Mouse (Mus musculus) cerebellum, adult 11 months (tissue): ENCODE measurements around the gene Srpk1.

Experiments
- DNase-seq: peaks from one replicate; pipeline ENCODE4 v3.0.0; 2022

Srpk1 gene

GRCm38 (mm10) chr17:28622300-28622759 is at the start of gene Srpk1:
Gene Srpk1, minus strand, starts transcription at chr17:28622709.
- DNase-seq: peak; percentile 90

DNA sequence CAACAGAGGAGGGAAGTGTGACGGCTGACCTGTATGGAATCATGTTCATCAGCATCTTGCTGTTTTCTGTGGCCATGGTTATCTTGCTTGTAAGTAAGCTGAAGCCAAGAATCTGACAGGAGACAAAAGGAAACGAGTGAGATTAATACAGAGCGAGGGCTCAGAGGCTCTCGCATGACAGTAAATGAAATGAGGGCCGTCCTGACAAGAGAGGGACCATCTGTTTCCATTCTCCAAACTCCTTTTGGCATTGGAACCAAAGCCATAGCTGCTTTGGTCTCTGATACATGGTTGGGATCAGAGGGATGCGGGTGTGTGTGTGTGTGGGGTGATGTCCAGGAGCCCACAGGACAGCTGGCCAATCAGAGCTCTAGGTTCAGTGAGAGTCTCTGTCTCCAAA is 37.1 kb upstream of the Srpk1 start:
- DNase-seq: no peak

DNA sequence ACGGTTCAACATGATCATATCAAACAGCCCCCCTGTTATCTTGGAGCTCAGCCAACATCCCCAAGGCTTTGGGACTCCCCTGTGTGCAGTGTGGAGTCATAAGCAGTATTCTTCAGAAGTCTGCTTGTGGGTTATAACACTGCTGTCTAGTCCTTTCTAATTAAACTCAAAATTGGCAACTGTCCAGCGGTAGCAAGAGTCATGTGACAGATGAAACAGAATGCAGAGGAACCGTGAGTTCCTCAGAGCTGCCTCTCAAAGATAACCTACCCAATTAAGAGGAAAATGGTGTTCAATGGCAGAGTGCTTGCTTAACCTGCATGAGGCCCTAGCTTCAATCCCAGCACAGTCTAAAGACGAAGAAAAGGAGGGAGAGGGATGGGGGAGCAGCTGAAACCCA is 35.4 kb upstream of the Srpk1 start:
- no peak for DNase-seq

GRCm38 (mm10) chr17:28650268-28650667 is 27.8 kb upstream of the Srpk1 start:
- no peak for DNase-seq

DNA sequence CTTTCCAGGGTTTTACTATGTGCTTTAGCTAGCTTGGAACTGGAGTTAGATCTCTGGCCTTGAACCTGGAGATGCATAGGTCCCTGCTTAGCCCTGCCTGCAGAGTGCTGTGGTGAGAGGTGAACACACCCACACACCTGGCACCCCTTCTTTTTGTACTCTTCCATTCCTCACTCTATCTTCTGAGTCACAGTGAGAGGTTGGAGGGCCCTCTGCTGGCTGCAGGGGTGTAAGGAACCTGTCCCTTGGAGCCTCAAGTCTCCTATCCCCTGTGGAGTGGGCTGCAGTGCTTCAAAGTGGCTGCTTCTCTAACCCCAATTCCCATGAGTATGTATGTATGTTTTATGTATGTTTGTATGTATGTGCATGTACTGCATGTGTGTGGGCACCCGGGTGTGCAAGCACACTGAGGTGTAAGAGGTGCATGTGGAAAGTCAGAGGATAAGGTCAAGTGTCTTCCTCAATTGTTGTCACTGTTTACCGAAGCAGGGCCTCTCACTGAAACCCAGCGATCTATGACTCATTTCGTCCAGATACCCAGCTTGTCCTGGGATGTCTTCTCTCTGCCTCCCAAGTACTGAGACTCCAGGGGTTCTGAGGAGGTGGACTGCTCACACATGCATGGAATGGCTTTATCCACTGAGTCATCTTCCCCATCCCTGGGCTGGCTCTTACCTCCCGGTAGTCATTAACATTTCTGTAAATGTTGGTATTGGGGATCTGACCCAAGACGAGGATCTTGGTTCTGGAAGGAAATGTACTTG is 26.3 kb upstream of the Srpk1 start:
- DNase-seq: peak; percentile 12

DNA sequence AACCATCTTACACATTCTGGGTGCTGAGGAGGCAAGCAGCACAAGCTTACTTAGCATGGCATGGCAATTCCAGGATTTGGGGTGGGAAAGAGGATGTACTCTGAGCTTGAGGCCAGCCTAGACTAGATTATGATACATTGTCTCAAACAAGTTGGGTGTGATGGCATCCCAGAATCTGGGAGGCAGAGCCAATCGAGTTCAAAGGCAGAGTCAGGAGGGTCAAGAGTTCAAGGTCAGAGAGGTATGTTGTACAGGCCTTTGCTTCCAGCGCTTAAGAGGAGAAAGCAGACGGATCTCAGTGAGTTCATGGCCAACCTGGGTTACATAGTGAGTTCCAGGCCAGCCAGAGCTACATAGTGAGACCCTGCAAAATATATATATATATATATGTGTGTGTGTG is 23.7 kb upstream of the Srpk1 start:
- no peak for DNase-seq

DNA sequence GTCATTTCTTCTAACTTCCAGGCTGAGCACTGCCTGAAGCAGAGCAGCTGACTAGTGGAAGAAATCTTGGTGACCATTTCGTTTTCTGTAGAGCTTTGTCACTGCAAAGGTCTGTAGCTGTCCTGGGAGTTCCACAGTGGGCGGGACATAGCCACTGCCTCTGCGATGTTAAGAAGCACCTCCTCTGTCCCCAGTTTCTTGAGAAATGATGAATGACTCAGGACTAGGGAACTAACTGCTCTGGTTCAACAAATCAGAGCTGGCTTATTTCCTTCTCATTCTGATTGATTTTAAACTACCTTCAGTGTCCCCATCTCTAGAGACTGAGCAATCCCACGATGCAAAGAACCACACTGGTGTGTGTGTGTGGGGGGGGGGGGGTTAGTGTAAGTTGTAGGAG is 21.6 kb upstream of the Srpk1 start:
- DNase-seq: no peak

GRCm38 (mm10) chr17:28643697-28644096 is 21.2 kb upstream of the Srpk1 start:
- DNase-seq: no peak

DNA sequence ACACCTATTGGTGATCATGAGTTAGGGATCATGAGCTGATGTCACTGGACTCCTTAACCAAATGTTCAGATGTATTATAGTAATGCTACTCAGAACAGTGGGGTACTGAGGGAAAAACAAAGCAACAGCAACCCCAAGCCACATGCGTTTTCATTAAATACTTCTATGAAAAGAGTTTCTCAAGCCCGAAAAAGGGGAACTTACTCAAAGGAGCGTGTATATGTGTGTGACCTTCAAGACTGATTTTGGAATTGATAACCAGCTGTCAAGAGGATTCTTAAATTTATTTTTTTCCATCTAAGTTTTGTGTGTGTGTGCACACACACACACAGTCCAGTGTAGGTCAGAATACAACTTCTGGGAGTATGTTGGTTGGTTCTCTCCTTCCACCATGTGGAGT is 17.6 kb upstream of the Srpk1 start:
- DNase-seq: no peak

DNA sequence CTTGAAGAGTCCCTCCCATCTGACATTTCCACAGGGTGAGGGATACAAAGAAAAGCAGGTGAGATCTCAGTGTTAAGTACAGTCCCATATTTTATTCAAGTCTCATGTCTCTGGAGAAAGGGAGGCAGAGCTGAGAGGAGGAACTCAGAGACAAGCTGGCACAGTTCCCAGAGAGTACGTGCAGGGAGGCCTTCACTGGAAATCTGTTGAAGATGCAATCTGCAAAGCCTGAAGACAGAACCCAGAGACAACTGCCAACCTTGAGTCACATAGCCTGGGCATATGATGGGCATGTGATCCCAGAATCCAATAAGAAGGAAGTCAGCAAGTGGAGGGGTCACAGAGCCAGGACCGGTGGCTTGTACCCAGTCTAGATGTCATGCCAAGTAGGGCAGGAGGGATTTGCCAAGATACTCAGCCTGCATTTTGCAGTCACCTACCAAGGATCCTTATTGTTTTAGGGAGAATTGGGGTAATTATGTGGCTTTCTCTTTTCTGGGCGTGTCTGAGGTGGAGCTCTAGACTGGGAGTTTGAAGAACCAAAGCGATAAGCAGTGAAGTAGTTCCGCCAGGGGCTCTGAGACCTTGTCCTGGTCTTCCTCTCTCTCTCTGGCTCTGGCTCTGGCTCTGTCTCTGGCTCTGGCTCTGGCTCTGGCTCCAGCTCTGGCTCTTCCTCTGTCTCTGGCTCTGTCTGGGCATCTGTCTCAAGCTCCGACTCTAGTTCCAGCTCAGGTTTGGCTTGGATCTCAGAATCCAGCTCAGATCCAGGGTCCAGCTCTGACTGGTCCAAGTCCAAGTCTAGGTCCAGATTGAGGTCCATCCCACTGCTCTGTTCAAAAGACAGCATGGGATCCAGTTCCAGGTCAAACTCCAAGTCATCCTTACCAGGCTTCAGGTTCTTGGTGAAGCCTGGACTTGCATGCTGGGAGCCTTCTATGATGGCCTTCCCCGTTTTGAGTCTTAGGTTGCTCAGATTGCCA is 15.5 kb upstream of the Srpk1 start:
- DNase-seq: no peak

DNA sequence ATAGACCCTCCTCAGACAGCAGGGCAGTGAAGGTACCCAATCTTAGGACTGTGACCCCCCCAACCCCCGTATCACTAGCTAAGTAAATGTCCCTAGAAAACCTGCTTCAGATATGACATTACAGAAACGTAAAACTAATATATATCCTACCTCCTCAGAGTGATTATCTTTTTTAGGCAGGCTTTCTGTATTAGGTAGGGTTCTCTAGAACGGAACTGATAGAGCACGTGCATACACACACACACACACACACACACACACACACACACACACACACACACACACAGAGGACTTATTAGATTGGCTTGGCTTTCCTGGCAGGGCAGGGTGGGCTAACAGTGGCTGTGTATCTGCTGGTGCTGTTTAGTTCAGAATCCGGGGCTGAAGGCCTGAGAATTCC is 13.3 kb upstream of the Srpk1 start:
- DNase-seq: no peak

- no peak for DNase-seq
Observed at GRCm38 (mm10) chr17:28629125-28629524, 6.6 kb upstream of the Srpk1 start.

GRCm38 (mm10) chr17:28628248-28629124 is 6.0 kb upstream of the Srpk1 start:
- no peak for DNase-seq

GRCm38 (mm10) chr17:28626937-28627336 is 4.4 kb upstream of the Srpk1 start:
- DNase-seq: no peak

DNA sequence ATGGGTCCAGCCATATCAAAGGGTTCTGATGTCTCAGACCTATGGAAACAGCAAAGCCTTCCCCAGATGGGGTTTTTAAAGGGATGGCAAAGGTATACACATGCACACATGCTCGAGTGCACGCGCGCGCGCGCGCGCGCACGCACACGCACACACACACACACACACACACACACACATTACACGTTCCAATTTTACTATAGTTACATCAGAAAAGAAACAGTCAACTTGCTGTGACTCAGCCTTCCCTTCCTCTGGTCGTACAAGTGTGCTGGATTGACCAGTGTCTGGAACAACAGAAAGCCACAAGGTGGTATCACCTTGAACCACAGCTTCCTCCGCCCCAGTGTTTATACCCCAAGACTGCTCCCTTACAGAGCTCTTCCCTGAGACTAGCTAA is 2.8 kb upstream of the Srpk1 start:
- DNase-seq: no peak

GRCm38 (mm10) chr17:28624841-28625240 is 2.3 kb upstream of the Srpk1 start:
- no peak for DNase-seq

DNA sequence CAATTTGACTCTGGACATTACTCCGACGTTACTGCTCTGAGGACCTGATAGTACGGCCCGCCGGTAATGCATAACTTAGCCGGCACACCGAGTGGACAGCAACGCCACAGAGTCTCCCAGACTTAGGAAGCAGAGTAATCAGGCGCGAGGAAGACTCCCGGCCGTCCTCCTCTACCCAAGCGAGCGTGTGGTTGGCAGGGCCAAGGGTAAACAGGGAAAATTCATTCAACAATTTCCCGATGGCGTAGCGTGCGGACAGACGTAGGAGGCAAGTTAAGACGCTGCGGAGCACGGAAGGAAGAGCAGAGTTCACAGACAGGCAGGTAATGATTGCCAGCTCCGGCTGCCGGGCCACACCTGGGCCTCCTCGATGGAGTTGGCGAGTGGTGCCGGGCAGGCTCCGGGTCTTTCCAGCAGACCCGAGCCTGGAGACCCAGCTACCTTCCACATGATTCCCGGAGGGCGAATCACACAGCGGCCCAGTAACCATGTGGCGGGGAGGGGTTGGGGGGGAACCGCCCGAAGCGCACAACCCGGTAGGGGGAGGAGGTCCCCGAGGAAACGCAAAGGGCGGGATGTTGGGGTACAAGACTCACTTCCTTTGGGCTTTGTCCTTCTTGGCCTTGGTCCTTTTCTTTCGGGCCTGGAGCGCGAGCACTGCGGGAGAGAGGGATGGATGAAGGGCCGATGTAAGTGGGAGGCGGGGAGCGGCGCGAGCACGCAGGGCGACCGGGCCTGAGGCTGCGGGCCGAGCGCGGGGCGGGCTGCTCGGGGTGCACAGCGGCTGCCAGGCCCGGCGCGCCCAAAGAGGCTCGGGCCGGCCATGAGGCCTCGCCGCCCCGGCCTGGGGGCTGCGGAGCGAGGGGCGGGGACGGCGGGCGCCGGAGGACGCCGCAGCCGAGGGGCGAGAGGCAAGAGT is 869 bp downstream of the Srpk1 start:
- peak; percentile 29 for DNase-seq

DNA sequence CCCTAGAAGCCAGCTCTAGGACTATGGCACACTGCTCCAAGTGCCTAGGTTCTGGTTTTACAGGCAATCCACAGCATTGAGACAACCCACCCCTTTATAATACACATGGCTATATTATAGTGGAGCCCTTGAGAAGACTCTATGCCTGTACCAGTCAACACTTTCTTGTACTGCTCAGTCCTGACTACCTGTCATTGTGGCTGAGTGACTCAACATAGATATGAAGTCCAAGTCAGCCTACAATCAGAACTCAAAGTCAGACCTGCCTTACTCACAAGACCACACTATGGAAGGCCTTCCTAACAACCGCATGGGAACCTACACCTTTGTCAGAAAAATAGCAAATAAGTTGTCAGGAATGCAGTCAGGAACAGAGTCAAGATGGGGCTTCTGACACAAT is 3.7 kb downstream of the Srpk1 start:
- DNase-seq: no peak

DNA sequence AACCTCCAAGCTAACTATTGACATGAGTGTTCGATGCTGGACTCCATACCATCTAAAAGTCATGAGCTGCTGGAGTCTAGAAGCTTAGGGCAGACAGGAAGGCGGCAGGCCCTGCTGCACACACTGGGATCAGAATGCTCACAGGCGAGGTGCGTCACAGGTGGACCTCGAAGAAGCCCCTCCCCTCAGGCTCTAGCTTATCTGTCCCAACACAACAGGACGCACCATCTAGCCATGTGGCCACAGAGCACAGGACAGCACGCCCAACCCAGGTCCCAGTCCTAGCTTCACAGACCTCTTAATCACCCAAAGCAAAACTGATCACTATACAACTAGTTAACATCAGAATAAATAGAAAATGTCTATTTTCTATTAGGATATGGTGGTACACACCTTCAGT is 4.4 kb downstream of the Srpk1 start:
- no peak for DNase-seq

DNA sequence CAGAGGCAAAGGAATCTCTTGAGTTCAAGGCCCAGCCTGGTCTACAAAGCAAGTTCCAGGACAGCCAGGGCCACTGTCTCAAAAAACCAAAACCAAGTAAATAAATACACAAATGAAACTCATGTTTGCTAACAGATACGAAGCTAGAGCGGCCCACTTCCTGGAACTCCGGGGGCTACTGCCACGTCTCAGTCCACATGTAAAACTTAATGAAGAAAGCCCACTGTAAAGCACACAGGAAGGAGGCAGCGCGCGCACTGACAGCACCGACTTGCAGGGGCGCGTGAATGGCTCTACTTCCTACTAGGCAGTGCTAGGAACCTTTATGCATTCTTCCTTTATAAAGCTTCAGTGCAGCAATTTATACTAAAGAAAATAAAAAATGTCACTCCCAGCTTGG is 4.9 kb downstream of the Srpk1 start:
- no peak for DNase-seq

- DNase-seq: no peak
Observed at GRCm38 (mm10) chr17:28615332-28615731, 7.2 kb downstream of the Srpk1 start.

- DNase-seq: no peak
Observed at GRCm38 (mm10) chr17:28613096-28613495, 9.4 kb downstream of the Srpk1 start.
